Mouse (Mus musculus) gastrocnemius, adult 18-20 months (tissue): ENCODE data around the gene Tnpo3. TPM values are rescaled to one million over a fixed set of nuclear protein-coding genes. Genes with fewer than 3 reads are reported as not detected.

ENCODE experiments used
- DNase-seq: peaks from one replicate; pipeline ENCODE4 v3.0.0; 2021; ENCODE audit warnings: low spot score
- long read RNA-seq, 2 experiments: library from polyadenylated mRNA; stranded (forward); transcript quantifications; one replicate each; pipeline ENCODE4 v2.0.0; 2021
- total RNA-seq, 2 experiments: library from RNA; stranded (reverse); gene quantifications; 2 replicates each; pipeline ENCODE4 v1.2.3; 2021

Gene Tnpo3
- total RNA-seq: 10 to 100 TPM; 31.3 to 36.0 TPM
- long read RNA-seq, experiment 1, full-length matches to known transcripts: 12 of 22 reads
- long read RNA-seq, experiment 1, partial matches to known transcripts: 4 of 22 reads
- long read RNA-seq, experiment 1, other reads (novel, unspliced or antisense): 6 of 22 reads
- long read RNA-seq, experiment 2, full-length matches to known transcripts: 15 of 27 reads
- long read RNA-seq, experiment 2, partial matches to known transcripts: 3 of 27 reads
- long read RNA-seq, experiment 2, other reads (novel, unspliced or antisense): 9 of 27 reads

DNA sequence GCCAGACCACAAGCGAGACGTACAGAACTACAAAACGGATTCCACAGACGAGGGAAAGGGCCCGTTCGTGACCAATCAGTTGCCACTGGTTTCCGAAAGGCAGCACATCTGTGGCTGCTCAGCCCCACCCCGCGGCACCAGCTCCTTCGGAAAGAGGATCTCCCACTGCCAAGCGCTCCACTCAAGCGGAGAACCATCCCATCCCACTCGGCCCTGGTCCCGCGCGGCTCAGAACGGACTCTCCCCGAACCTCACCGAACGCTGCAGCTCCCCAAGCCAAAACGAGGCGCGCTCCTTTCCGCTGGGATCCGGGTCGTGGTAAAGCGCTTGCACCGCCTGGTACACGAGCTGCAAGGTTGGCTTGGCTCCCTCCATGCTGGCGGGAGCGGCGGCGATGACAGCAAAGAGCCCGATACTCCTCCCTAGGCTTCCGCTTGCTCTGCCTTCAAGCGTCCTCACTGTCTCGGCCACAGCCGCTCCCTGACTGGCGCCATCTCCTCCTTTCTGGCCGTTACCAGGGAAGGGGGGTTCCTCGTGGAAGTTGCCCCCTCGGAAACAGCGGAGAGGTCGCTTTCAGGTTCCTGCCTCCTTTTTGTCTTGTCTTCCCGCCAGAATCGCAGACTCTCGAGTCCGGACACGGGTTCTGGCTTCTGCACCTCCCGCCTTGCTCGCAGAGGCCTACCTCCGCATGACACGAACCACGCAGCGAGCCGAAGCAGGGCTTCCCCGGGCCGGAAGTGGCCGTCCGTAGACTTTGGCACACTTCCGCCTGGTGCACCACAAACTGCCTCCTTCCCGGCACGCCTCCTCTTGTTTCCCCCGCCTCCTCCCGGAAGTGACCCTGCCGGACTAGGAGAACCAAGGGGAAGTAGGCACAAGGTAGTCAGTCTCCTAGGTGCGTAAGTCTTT, at the start of gene Tnpo3:
TSS of gene Tnpo3 (minus strand) at position 777 of the 909 bp plus-strand sequence.
- peak; percentile 94 for DNase-seq

DNA sequence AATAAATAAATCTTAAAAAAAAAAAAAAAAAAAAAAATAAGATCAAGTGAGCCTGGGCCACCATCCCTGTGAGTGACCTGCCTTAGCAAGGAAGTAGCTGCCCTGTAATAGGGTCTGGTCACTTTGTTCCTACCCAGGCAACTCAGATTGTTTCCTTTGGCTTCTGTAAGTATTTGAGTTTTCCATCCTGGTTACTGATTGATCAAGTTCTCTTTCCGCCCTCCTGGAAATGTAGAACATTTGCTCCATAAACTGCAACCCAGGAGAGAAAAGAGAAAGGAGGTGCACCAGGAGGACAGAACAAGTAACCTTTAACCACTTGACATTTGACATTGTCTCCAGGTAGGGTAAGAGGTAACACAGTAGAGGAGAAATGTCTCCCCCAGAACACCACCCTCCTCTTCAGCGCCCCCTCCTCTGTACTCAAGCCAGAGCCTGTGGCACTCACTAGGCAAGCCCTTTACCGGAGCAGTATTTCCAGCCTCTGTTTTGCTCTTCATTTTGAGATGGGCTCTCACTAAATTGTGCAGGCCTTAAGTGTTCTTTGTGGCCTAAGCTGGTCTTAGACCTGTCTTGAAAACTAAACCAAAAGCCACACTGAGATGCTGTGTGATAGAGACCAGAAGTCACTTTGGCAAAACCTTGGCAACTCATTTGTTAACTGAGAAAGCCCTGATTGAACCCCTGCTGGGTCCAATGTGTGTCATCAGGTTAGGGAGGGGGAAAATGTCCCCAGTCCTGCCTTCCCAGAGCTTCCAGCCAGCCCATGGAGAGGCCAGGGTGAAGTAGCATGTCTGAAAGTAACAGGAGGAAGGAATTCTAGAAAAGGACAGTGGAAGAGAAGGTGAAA, 49.2 kb upstream of the Tnpo3 start:
- DNase-seq: no peak

DNA sequence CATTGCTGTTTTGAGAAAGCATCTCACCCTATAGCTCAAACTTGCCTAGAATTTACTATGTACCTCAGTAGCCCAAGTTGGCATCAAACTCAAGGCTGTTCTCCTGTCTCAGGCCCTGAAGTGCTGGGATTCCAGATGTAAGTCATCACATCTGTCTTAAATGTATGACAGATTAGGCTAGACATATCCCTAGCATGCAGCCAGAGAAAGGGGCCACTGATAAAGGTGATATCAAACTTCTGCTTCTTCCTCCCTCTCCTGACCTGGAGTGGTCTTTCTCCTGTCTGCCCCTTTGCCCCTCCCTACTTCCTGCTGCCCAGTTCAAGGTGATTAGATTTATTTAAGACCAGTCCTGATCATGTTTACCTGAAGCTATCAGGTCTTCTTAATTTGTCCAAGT, 43.6 kb upstream of the Tnpo3 start:
- DNase-seq: no peak

DNA sequence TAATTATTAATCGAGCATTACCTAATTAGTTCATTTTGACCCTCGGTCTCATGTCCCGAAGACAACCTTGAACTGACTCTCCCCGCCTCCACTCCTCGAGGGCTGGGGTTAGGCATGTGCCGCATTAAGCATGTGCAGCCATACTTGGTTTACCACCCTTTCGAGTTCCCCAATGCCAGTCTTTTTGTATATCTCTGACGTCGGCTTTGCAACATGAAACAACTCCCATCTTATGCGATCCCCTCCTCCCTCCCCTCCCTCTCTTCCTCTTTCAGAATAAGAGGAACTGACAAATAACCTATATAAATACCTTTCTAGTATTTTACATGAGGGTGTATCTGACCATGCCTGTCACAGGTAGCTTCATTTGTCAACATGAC, 40.5 kb upstream of the Tnpo3 start:
- no peak for DNase-seq

DNA sequence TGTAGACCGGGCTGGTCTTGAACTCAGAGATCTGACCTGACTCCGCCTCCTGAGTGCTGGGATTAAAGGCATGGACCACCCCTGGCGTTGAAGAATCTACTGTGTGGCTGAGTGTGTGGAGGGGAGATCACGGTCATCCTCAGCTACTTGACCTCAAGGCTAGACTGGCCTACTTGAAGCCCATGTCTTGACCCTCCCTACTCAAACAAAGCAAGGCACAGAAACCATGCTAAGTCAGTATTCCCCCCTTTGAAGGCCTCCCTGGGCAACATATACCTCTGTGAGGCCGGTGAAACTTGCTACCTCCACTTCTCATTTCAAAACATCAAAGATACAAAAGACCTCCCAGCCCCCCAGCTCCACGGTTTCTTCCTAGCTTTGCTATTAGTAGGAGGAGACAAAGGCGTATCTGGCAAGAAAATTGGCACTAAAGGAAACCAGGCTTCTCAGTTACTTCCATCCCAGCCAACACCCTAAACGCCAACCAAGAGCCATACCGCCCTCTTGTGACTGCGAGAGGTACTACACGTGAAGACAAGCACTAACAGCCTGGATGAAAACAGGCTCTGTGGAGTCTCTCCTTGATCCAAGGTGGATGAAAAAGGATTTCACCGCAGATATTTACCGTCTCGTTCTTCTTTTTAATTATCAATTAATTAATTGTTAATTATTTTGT, 39.9 kb upstream of the Tnpo3 start:
- peak; percentile 90 for DNase-seq

DNA sequence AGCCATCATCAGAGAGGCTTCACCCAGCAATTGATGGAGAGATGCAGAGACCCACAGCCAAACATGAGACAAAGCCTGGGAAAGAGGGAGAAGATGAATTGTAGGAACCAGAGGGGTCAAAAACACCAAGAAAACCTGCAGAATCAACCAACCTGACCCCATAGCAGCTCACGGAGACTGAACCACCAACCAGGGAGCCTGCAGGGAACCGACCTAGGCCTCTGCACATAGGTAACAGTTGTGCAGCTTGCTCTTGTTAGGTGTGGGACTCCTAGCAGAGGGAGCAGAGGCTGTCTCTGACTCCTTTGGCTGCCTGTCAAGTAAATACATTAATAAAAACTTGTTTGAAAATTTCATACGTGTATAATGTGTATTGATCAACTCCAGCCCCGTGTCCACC, 32.1 kb upstream of the Tnpo3 start:
- no peak for DNase-seq

DNA sequence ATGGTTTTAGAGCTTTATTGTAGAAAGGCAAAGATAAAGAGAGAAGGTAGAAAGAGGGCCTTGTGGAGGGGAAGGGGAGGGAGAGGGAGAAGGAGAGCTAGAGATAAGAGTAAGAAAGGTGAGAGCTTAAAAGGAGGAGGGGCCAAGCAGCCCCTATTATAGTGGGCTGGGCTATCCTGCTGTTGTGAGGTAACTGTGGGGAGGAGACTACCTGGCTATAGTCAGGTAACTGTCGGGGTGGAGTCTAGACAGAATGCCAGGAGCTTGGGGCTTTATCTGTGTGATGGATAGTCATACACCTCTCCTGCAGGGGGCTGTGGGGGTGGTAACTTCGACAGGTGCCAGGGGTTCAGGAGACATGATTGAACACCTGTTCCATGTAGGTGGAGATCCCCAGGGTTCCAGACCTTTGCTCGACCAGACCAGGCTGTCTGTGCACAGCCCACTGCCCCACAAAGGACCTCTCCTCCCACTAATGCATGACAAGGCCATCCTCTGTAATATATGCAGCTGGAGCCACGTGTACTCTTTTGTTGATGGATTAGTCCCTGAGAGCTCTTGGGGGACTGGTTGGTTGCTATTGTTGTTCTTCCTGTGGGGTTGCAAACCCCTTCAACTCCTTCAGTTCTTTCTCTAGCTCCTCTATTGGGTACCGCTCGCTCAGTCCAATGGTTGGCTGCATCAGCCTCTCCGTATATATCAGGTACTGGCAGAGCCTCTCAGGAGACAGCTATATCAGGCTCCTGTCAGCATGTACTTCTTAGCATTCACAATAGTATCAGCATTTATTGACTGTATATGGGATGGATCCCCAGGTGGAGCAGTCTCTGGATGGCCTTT, 30.1 kb upstream of the Tnpo3 start:
- DNase-seq: no peak

DNA sequence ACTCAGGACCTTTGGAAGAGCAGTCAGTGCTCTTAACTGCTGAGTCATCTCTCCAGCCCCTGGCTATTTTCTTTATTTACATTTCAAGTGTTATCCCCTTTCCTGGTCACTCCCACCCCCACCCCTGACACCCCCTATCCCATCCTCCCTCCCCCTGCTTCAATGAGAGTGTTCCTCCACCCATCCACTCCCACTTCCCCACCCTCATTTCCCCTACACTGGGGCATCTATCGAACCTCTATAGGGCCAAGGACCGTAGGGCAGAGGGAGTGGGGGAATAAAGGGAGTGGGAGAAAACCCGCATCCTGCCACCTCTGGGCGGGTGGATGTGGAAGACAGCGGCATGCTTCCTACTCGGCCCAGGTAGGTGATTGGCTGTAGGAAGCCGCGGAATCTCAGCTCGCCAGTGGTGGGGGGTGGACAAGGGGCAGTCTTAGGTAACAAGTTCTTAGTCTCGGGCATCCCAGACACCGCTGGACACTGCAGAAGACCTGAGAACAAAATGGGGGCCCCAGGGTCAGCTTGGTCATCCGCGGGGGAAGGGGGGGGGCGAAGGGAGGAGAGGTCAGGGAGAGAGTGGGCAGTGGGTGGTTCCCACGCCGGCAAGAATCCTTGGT, 29.3 kb upstream of the Tnpo3 start:
- no peak for DNase-seq

DNA sequence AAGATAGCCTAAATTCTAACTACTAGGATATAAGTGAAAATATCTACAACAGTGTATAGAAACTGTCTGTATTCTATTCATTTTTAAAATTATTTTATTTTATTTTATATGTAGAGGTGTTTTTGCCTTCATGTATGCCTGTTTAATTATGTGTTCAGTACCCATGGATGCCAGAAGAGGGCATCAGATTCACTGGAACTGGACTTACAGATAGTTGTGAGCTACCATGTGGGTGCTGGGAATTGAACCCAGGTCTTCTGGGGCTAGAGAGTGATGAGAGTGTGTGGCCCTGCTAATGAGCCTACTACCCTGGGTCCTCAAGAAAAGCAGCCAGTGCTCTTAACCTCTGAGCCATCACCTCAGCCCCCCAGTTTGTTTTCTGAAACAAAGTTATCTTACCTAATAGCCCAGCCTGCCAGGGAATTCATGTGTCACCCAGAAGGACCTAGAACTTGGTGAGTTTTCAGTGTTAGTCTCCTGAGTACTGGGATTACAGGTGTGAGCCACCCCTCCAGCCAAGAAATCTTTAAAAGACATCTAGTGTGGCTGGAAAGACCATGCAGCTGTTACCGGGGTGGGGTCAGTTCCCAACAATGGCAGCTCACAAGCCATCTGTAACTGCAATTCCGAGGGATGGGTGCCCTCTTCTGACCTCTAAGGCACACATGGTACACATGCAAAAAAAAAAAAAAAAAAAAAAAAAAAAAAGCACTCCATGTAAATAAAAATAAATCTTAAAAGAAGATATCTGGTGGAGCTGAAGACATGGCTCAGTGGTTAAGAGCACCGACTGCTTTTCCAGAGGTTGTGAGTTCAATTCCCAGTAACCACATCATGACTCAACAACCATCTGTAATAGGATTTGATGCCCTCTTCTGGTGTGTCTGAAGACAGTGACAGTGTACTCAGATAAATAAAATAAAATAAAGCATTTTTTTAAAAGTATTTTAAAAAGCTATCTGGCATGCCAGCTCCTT, 28.0 kb upstream of the Tnpo3 start:
- DNase-seq: no peak

DNA sequence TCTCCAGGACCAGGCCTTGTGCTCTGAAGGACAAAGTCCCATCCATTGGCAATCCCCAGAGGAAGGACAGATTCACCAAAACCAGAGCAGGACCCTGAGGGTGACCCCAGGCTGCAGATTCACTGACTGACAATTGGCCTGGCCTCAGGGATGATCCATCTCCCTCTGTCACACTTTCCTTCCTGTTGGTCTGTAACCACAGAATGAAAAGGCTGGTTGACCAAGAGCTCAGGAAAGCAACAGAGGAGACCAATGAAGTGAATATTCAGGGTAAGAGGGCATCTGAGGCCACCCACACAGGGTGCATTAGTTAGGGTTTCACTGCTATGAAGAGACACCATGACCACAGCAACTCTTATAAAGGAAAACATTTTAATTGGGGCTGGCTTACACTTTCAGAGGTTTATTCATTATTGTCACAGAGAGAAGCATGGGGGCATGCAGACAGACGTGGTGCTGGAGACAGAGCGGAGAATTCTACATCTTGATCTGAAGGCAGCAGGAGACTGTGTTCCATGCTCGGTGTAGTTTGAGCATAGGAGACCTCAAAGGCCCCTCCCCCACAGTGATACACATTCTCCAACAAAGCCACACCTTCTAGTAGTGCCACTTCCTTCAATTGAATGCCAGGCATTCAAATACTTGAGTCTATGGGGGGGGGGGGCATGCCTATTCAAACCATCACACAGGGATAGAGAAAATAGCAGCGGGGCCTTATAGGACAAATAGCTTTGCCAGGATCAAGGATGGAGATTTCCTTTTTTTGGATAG, 26.8 kb upstream of the Tnpo3 start:
- no peak for DNase-seq

DNA sequence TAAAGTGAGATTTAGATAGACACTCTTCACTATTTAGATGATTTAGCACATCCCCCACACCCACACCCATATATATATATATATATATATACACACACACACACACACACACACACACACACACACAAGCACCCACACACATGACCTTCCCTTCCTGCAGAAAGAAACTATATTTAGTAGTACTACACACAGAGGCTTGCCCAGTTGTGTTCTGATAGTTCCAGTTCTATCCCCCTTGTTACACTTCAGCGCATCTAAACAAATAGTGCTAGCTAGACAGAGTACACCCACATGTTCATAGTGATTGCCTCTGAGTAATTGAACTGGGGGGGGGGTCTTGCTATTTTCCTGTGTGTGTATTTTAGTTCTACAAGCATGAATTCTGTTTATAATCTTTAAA, 24.9 kb upstream of the Tnpo3 start:
- no peak for DNase-seq

DNA sequence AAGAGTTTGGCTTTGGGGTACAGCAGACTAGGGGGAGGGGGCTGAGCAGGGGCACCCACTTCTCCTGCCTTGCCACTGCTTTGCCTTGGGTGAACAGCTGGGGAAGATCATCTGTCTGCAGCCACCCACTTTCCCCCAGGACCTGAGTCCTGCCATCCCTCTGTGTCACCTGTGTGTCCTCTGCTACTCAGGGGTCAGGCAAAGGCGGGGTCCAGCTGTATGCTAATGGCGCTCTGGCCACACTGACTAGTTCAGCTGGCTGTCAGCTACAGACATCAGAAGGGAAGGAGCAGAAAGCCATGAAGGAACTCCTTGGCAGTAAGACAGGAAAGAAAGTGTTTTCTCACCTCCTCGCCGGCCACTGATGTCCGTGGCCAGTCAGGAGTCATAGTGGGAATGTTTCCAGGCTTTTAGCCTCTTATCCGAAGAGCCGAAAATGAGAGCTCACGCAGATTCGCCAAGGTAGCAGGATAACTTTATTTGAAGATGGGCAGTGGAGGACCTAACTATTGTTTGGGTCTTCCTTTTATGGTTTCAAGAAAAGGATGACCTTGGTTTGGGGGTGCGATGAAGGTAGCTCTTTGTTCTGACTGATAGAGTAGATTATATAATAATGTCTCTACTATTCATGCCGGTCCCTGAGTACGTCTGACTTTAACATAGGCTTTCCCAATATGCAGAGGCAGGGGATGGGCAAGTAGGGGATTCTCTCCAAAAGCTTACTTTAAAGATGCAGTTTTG, 23.0 kb upstream of the Tnpo3 start:
- DNase-seq: no peak

DNA sequence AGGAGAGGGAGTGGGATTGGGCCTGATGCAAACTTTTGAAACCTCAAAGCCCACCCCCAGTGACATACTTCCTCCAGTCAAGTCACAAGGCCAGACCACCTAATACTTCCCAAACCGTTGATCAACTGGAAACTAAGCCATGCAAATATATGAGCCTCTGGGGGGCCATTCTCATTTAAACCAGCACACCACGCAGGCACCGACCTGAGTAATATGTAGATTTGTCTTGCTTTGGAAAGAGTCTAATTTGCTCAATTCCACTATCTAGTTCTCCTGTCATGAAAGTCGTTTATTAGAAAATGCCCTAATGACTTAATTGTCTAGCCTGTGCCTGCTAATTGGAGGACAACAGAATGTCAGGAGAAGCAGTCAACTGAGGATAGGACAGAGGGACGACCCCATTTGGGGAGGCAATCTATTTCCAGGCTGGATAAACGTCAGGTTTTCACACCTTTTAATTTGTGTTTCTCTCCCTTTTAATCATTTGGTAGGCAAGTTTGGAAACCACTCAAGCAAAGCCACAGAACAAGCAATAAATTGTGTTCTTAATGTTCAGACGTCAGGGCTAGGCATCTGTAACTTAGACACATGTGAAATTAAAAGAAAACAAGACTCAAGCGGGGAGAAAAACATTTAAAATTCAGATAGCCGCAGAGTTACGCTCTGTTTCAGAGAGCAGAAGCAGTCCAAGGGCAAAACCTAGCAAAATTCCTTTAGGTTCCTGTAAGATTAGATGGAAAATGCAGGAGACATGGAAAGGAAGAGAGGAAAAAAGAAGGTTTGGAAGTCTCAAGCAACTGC, 22.3 kb upstream of the Tnpo3 start:
- no peak for DNase-seq

DNA sequence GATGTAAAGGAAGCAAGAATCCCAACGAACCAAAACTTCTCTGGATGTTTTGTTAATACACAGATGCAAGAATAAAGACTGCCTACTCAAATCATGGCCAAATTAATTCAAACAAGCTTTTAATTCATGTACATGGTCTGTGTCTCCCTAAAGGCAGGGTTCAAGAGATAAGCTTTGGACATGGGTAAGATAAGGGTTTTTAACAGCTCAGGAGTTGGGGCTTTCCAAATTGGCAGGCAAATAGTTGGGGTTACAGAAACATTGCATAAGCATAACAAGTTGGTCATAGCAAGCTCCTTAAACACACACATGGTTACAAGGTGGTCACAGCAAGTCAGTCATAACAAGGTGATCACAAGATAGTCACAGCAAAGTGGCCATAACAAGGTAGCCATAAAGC, 20.5 kb upstream of the Tnpo3 start:
- DNase-seq: no peak

DNA sequence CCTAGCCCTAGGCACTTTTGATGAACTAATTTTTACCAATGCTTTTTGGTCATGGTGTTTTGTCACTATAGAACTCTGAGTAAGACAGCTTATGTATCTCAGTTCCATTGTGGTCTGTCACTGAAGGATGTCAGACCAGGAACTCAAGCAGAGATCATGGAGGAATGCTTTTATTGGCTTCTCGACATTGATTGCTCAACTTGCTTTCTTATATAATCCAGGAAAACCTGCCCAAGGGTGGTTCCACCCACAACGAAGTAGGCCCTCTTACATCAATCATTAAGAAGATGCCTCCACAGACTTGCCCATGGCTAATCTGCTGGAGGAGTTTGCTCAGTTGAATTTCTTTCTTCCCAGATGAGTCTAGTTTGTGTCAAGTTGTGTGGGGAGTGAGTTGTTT, 18.1 kb upstream of the Tnpo3 start:
- no peak for DNase-seq

DNA sequence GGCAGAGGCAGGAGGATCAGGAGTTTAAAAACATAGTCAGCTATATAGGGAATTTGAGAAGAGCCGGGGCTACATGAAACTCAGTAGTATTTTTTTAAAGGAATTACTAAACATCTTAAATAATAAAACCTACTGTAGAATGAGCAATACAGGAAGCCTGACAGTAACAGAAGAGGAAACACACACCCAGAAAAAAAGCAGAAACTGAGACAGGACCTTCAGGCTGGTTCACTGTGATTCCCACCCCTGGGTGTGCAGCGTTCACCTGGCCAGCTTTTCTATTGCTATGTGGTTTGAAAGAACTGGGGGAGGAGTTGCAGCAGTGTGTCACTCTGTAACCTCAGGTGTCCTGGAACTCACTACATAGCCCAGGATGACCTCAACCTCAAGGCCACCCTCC, 14.2 kb upstream of the Tnpo3 start:
- no peak for DNase-seq

DNA sequence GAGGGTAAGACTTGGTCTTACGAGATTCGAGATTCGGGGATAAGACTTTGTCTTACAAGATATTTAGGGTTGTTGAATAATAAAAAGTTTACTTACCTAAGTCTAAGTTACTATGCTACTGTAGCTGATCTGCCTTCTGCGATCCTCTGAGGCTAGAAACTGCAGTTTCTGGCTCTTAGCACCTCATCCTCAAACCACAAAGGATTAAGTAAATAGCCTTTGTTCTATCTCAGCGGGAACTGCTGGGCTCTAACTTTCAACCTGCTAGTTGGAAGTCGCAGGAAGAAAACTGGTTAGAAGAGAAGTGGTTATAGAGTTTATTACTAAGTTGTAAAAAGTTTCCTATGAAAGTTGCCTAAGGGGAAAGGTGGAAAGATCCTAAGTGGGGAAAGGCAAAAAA, 12.6 kb upstream of the Tnpo3 start:
- no peak for DNase-seq
